ENCODE assay signal across 18 mouse cellular contexts in the genomic region with DNA sequence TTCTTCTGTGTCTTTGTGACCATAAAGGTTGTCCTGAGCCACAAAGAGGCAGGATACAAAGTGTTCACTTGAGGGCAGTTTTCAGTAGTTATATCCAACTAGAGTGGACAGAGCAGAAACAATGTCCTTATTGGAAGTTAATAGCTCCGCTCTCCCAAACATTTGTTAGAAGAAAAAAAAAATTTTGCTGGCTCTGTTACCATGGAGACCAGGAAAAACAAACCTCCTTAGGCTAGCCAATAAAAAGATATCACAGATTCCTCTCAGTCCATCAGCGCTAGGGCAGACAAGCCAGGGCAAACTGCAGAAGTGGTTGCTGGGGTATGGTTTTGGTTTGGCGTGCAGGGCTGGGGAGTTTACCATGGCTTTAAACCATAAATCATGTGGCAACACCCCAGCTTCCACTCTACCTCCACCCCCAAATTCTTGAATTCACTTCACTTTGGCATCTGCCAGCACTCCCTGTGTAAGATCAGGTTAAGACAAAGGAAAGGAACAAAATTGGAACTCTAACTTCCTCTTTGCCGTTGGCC. TPM values are rescaled to one million over a fixed set of nuclear protein-coding genes. Genes with fewer than 3 reads are reported as not detected.
A peak's percentile ranks its signal among the peaks of the same experiment; 100 is the strongest.
DNase-seq lines count a peak whose midpoint lies in the region; ATAC-seq and TF ChIP-seq lines count a peak whose summit lies in the region.
"Had no signal": no experiment of that assay in that cellular context is flagged by ENCODE, and none has a peak within 500 bp of the region (broad histone marks: within the 10 kb centered on the region; RNA-seq: fewer than 3 reads in every experiment).

No protein-coding gene starts in this region.

- H3K27ac ChIP-seq in gastrocnemius, adult 2 months = peak overlapping the region; percentile 4; the same call in 1 of the 2 replicates
- no peak overlapping the region for H3K27ac ChIP-seq in lung, embryonic 14.5 days (ENCODE audit: low read depth)
- H3K27ac ChIP-seq: heart, embryonic 13.5 days; layer of hippocampus, adult 2 months; midbrain, embryonic 13.5 days; neural tube, embryonic 12.5 days; stomach, embryonic 15.5 days had no signal

- DNase-seq in gastrocnemius, adult 2 months = no peak
- DNase-seq in gastrocnemius, postnatal 14 days = no peak
- peak; percentile 64 for DNase-seq in lung, embryonic 14.5 days
- no peak for DNase-seq in lung, postnatal 25 days (ENCODE audit: low spot score)
- peak; percentile 37 for DNase-seq in adipocyte (ENCODE audit: low spot score)
- no peak for DNase-seq in embryo, embryonic 11 days
- DNase-seq: cerebellum, adult 11 months; gastrocnemius, postnatal 25 days; kidney, adult 9 months; thymus, postnatal 36 days had no signal

- ATAC-seq in lung, embryonic 14.5 days (ENCODE audit: insufficient read depth) = no peak
- ATAC-seq in megakaryocyte progenitor cell, adult 5-6 weeks (replicated peaks; ENCODE audit: poor library complexity) = peak; percentile 49
- ATAC-seq in erythroblast, adult 5-6 weeks (replicated peaks; ENCODE audit: low FRiP score, poor library complexity, severe bottlenecking) = no peak
- ATAC-seq: activated CD4-positive, CD25-positive, alpha-beta regulatory T cell, adult 4 months; midbrain, embryonic 13.5 days had no signal

- H3K4me1 ChIP-seq in lung, embryonic 14.5 days (ENCODE audit: insufficient read depth) = no peaks in the 10 kb centered on the region; the same call in none of the 2 replicates

- H3K9ac ChIP-seq in lung, embryonic 14.5 days = no peak overlapping the region
- H3K9ac ChIP-seq: heart, embryonic 13.5 days; midbrain, embryonic 13.5 days; neural tube, embryonic 12.5 days; stomach, embryonic 15.5 days had no signal

- peaks cover 10% of the 10 kb centered on the region; the same call in 1 of the 2 replicates for H3K27me3 ChIP-seq in lung, embryonic 14.5 days (ENCODE audit: insufficient read depth, low read length)
- H3K27me3 ChIP-seq: neural tube, embryonic 12.5 days; stomach, embryonic 15.5 days had no signal

- H3K4me2 ChIP-seq in lung, embryonic 14.5 days = no peak overlapping the region
- H3K4me2 ChIP-seq: heart, embryonic 13.5 days; midbrain, embryonic 13.5 days; neural tube, embryonic 12.5 days; stomach, embryonic 15.5 days had no signal

- no peaks in the 10 kb centered on the region for H3K9me3 ChIP-seq in lung, embryonic 14.5 days (ENCODE audit: low read depth, low read length)
- H3K9me3 ChIP-seq: heart, embryonic 13.5 days; midbrain, embryonic 13.5 days; neural tube, embryonic 12.5 days; stomach, embryonic 15.5 days had no signal

- no peaks in the 10 kb centered on the region for H3K36me3 ChIP-seq in lung, embryonic 14.5 days (ENCODE audit: insufficient read depth)
- H3K36me3 ChIP-seq: heart, embryonic 13.5 days; midbrain, embryonic 13.5 days; neural tube, embryonic 12.5 days; stomach, embryonic 15.5 days had no signal

- TF ChIP-seq CTCF in gastrocnemius, adult 2 months (IDR thresholded peaks at IDR 0.05) = no peak
- no peak for TF ChIP-seq CTCF in lung, embryonic 14.5 days (IDR thresholded peaks at IDR 0.05; ENCODE audit: low read depth)

- intact Hi-C loops in gastrocnemius, adult 2 months (cut with DNase I) = no loop called here
- intact Hi-C loops in gastrocnemius, postnatal 14 days (cut with DNase I; ENCODE audit: low total_unique reads) = no loop called here

- 50% methylated on average over 4 of the region's 4 CpGs for WGBS in lung, embryonic 14.5 days

- no peak overlapping the region for H3K4me3 ChIP-seq in gastrocnemius, adult 2 months
- no peak overlapping the region for H3K4me3 ChIP-seq in lung, embryonic 14.5 days (ENCODE audit: low read depth, low read length)
- H3K4me3 ChIP-seq: heart, embryonic 13.5 days; layer of hippocampus, adult 2 months; midbrain, embryonic 13.5 days; neural tube, embryonic 12.5 days; stomach, embryonic 15.5 days had no signal

RNA-seq across cellular contexts. Expression of gene Gcnt2, which starts 54.6 kb away (rescaled TPM):
- total RNA-seq in gastrocnemius, adult 2 months (2021) = 1 to 10 TPM; 8.7 to 8.9 TPM
- total RNA-seq in gastrocnemius, postnatal 14 days (2021) = 1 to 10 TPM; 3.9 to 5.8 TPM
- polyA plus RNA-seq in lung, embryonic 14.5 days (2014; fragmentation: Nextera tagmentation; extraction: Ambion mirVana) = 2.5 and 3.2 TPM in 2 replicates
- total RNA-seq in megakaryocyte progenitor cell, adult 5-6 weeks (2015) = 16.6 and 28.2 TPM in 2 replicates
- 7.0 and 15.4 TPM in 2 replicates for total RNA-seq in megakaryocyte progenitor cell, adult 5-6 weeks (2017)
- total RNA-seq in erythroblast, adult 5-6 weeks (2015; ENCODE audit: low replicate concordance) = 8.6 and 9.4 TPM in 2 replicates
- 2.2 and 5.7 TPM in 2 replicates for total RNA-seq in erythroblast, adult 5-6 weeks (2017; ENCODE audit: low replicate concordance)

Comparison
In these comparisons a context has a peak if more than half of its experiments do, and no peak if none do; other contexts are left out.
1. DNase-seq: peak in lung, embryonic 14.5 days (single experiment) and adipocyte (single experiment); none in gastrocnemius, adult 2 months (single experiment), gastrocnemius, postnatal 14 days (single experiment), lung, postnatal 25 days (single experiment) and embryo, embryonic 11 days (single experiment).